Mouse (Mus musculus) layer of hippocampus, postnatal 25 days (tissue): ENCODE data around the gene Rps15. TPM values are rescaled to one million over a fixed set of nuclear protein-coding genes. Genes with fewer than 3 reads are reported as not detected.

ENCODE experiments used
- DNase-seq, 2 experiments: peaks; one replicate each; pipeline ENCODE4 v3.0.0; 2022; ENCODE audit warnings: mixed read lengths in 2 of 2, low spot score in 1 of 2; ENCODE audit errors: extremely low spot score in 1 of 2
- microRNA-seq, 2 experiments: library from miRNA; unstranded; fragments of <30 nt; microRNA quantifications; one replicate each; pipeline ENCODE4 v1.2.0; 2021
- total RNA-seq, 2 experiments: library from RNA; stranded (reverse); gene quantifications; 2 replicates each; pipeline ENCODE4 v1.2.3; 2021

The Rps15 gene
- total RNA-seq, 2 experiments from 2014 or later = 790 to 900 TPM

- no peak for DNase-seq
Observed at GRCm38 (mm10) chr10:80330888-80331287, 38.6 kb downstream of the Rps15 start.

- no peak for DNase-seq
Observed at GRCm38 (mm10) chr10:80331636-80332524, 39.6 kb downstream of the Rps15 start.

- DNase-seq = no peak
Observed at GRCm38 (mm10) chr10:80332525-80332989, 40.3 kb downstream of the Rps15 start.

GRCm38 (mm10) chr10:80336263-80336662 is 44.0 kb downstream of the Rps15 start:
- DNase-seq = no peak

GRCm38 (mm10) chr10:80339941-80340750 is 47.9 kb downstream of the Rps15 start:
- DNase-seq = peak; percentile 81 to 97

GRCm38 (mm10) chr10:80341026-80341425 is 48.8 kb downstream of the Rps15 start:
- no peak for DNase-seq

GRCm38 (mm10) chr10:80341491-80342304 is 49.4 kb downstream of the Rps15 start:
- DNase-seq = no peak

GRCm38 (mm10) chr10:80342305-80342748 is 50.1 kb downstream of the Rps15 start:
- DNase-seq = no peak

- DNase-seq = no peak
Observed at GRCm38 (mm10) chr10:80342749-80343424, 50.6 kb downstream of the Rps15 start.

- DNase-seq = no peak
Observed at GRCm38 (mm10) chr10:80343425-80343895, 51.2 kb downstream of the Rps15 start.

Small RNA genes within 50 kb of the gene (microRNA-seq; reads per million reads assigned to microRNA genes)
- gene Mir6911 = 1.8 to 2.0 reads per million in 2 experiments

Other genes starting within 250 kb of the Rps15 start
- 100 to 1,000 TPM; 486 to 515 TPM for gene Gpx4, start 245.3 kb upstream of the Rps15 start, total RNA-seq
- 10 to 100 TPM; 14.5 to 22.0 TPM for gene Sbno2, start 186.9 kb upstream of the Rps15 start, total RNA-seq
- 10 to 100 TPM; 89.1 to 94.3 TPM for gene Stk11, start 176.7 kb upstream of the Rps15 start, total RNA-seq
- 100 to 1,000 TPM; 338 to 391 TPM for gene Atp5d, start 153.8 kb upstream of the Rps15 start, total RNA-seq
- gene Cbarp, start 151.6 kb upstream of the Rps15 start, total RNA-seq = 100 to 1,000 TPM; 399 to 401 TPM
- gene Midn, start 144.2 kb upstream of the Rps15 start, total RNA-seq = 10 to 100 TPM; 61.4 to 82.4 TPM
- gene Cirbp, start 126.5 kb upstream of the Rps15 start, total RNA-seq = 10 to 100 TPM; 69.5 to 97.5 TPM
- gene 1600002K03Rik, start 119.5 kb upstream of the Rps15 start, total RNA-seq = 1 to 10 TPM; 5.8 to 6.2 TPM
- 10 to 100 TPM; 11.9 to 12.7 TPM for gene Efna2, start 113.0 kb upstream of the Rps15 start, total RNA-seq
- 10 to 100 TPM; 39.5 to 48.9 TPM for gene Mum1, start 66.0 kb upstream of the Rps15 start, total RNA-seq
- gene Ndufs7, start 43.3 kb upstream of the Rps15 start, total RNA-seq = 100 to 1,000 TPM; 196 to 223 TPM
- 10 to 100 TPM; 43.1 to 54.7 TPM for gene Gamt, start 31.4 kb upstream of the Rps15 start, total RNA-seq
- gene Dazap1, start 31.0 kb upstream of the Rps15 start, total RNA-seq = 10 to 100 TPM; 76.8 to 91.2 TPM
- gene Apc2, start 3.5 kb downstream of the Rps15 start, total RNA-seq = 100 to 1,000 TPM; 101 to 115 TPM
- 10 to 100 TPM; 20.7 to 26.3 TPM for gene 2310011J03Rik, start 28.1 kb downstream of the Rps15 start, total RNA-seq
- gene Pcsk4, start 37.0 kb downstream of the Rps15 start, total RNA-seq = 1 to 10 TPM; 2.3 to 2.8 TPM
- gene Reep6, start 37.5 kb downstream of the Rps15 start, total RNA-seq = 10 to 100 TPM in 1 of 2 experiments, 1 to 10 TPM in 1; 9.7 to 10.6 TPM
- gene Adamtsl5, start 56.0 kb downstream of the Rps15 start, total RNA-seq = 1 to 10 TPM; 3.8 to 5.5 TPM
- gene Plk5, start 64.0 kb downstream of the Rps15 start, total RNA-seq = 10 to 100 TPM; 14.6 to 16.9 TPM
- 10 to 100 TPM; 18.9 to 19.3 TPM for gene Mex3d, start 95.2 kb downstream of the Rps15 start, total RNA-seq
- gene Mbd3, start 107.1 kb downstream of the Rps15 start, total RNA-seq = 100 to 1,000 TPM; 138 to 159 TPM
- gene Uqcr11, start 114.4 kb downstream of the Rps15 start, total RNA-seq = 100 to 1,000 TPM; 520 to 551 TPM
- 10 to 100 TPM; 26.9 to 32.1 TPM for gene Tcf3, start 141.2 kb downstream of the Rps15 start, total RNA-seq
- not detected for gene Onecut3, start 202.4 kb downstream of the Rps15 start, total RNA-seq
- gene Atp8b3, start 246.7 kb downstream of the Rps15 start, total RNA-seq = under 1 TPM; 0.19 to 0.47 TPM